Mouse (Mus musculus): ENCODE results near the gene Cntnap2.

The Cntnap2 gene

GRCm38 (mm10) chr6:45059091-45059490 lies at the start of gene Cntnap2:
Gene Cntnap2 (plus strand): TSS chr6:45059357.
- peak; percentile 88 for DNase-seq (ENCODE audit: low spot score)

- DNase-seq (ENCODE audit: low spot score): peak; percentile 87
Observed at GRCm38 (mm10) chr6:45026011-45026682, 33.0 kb upstream of the Cntnap2 start.

GRCm38 (mm10) chr6:45039454-45039853 lies 19.7 kb upstream of the Cntnap2 start:
- DNase-seq (ENCODE audit: low spot score): no peak

- DNase-seq (ENCODE audit: low spot score): peak; percentile 66
Observed at GRCm38 (mm10) chr6:45059556-45060471, 657 bp downstream of the Cntnap2 start.

DNA sequence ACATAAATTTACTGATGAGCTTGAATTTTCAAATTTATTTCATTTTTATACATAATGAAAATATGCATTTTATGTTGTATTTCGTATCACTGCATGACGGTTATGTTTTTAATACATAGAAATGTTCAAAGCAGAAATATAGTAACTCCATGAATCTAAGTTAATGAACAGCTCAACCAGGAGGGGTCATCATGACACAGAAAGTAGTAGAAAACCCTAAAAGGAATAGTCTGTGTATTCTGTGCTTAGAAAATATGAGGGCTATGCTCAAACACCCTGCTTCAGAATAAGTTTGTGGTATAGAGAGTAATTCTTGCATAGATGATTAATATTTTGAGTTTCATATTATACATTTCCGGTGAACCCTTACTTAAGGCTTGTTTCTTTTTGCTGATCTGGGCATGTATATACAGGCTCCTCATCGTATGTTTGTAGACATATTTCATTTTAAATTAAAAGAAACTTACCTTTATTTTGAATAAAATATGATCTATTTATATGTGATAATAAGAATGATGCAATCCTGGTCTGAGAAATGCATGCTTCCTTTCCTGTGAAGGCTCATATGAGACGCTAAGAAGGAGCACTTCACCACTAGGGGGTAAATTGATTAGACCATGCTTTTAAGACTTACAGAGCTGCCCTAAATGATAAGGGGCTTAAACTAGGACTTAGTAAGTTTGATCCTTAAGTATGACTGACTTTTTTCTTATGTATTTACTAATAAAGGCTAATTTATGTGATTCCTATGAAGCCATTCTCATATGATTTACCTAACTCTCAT lies 3.2 kb downstream of the Cntnap2 start:
- peak; percentile 53 for DNase-seq (ENCODE audit: low spot score)

DNA sequence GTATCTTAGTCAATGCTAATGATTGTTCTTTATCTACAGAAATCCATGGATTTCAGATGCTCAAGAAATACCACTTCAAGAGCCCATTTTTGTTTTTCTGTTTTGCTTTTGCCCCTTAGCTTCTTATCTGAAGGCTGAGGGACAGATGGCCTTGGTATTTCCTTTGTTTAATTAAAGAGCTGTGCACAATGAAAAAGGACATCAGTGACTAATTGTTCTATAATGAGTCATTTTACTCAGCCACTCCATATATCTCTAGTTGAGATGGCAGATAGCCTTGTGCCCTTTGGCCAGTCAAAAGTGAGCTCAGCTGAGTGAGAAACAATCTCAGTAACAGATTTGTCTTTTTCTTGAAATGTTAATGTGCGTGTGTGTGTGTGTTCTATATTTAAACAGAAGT lies 29.1 kb downstream of the Cntnap2 start:
- no peak for DNase-seq (ENCODE audit: low spot score)

GRCm38 (mm10) chr6:45113613-45114012 lies 54.5 kb downstream of the Cntnap2 start:
- DNase-seq (ENCODE audit: low spot score): peak; percentile 3

DNA sequence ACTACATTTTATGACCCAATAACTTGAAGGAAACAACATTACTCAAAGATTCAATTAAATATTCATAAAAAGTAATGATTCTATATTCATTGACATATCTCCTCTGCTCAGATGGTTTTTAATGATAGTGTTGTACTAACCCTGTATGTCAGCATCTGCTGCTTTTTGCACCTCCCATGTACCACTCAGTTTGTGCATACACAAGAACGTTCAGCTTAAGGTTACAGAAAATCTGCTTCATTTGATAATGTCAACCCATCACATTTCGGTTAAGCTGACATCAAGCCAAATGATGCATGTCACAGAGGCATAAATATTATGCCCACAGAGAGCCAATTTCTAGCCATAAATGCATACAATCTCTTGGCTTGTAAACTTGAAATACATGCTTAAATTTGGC lies 85.7 kb downstream of the Cntnap2 start:
- no peak for DNase-seq (ENCODE audit: low spot score)

- peak; percentile 57 for DNase-seq (ENCODE audit: low spot score)
Observed at GRCm38 (mm10) chr6:45205039-45205438, 145.9 kb downstream of the Cntnap2 start.

GRCm38 (mm10) chr6:45214330-45214729 lies 155.2 kb downstream of the Cntnap2 start:
- DNase-seq (ENCODE audit: low spot score): peak; percentile 35

DNA sequence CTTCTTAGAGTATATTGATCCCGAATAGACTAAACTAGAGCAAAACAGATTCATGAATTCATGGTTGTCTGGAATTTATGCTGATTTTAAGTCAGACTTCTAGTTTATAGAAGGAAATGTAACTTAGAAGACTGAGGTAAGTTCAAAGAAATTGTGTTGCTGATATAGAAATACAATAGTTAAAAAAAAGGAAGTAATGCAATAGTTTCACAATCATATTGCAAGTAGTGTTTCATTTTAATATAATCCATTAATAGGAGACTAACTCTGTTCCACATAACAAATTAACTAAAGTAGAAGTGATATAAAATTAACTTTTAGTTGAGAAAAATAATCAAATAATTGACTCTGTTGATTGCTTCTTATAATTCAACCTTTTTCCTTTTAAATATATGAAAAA lies 169.8 kb downstream of the Cntnap2 start:
- DNase-seq (ENCODE audit: low spot score): no peak

- peak; percentile 85 for DNase-seq (ENCODE audit: low spot score)
Observed at GRCm38 (mm10) chr6:45232571-45232970, 173.4 kb downstream of the Cntnap2 start.

DNA sequence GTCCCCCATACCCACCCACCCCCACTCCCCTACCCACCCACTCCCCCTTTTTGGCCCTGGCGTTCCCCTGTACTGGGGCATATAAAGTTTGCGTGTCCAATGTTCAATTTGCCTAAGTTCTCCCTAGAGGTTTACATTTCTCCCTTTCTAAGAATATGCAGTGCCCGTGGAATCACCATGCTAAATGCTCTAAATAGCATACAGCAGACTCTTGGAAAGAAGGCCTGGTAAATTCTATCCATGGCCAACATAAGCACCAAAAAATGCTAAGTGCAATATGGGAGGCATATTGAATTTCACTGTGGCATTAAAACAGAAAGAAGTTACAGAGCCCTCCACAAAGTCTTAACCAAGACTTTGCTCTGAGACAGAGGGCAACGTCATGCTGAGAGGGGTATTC lies 177.4 kb downstream of the Cntnap2 start:
- DNase-seq (ENCODE audit: low spot score): no peak

GRCm38 (mm10) chr6:45238117-45238516 lies 179.0 kb downstream of the Cntnap2 start:
- DNase-seq (ENCODE audit: low spot score): no peak

DNA sequence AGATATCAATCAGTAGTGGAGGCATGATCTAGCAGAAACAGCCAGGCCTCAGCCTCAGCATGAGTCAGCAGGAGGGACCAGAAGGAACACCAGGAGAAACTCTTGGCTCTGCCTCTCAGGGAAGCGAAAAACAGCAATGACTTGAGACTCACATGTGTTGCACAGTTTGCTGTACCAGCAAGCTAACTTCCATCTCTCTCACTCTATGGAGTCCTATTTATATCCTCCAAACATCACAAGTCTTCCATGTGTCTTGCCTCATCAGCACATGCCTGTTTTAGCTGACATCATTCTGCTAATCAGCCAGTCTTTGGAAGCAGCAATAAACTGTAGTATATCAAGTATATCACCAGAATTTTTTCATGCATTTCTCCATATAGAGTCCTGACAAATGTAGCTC lies 182.1 kb downstream of the Cntnap2 start:
- DNase-seq (ENCODE audit: low spot score): no peak

DNA sequence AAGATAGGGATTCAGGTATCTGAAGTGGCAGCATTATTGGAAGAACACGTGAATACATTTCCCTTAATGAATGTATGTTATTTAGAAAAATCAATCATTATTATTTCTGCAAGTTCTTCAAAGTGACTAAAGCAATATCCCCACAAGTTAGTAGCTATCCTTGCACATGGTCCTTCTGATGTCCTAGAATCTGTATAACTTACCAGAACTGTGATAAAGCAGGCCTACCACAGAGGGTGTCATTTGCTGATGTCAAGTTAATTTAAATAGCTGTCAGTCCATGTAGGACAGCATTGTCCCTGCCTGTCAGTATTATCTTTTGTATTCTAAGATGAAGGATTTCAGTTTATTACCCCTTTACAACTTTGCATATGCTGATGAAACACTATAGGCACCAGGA lies 185.5 kb downstream of the Cntnap2 start:
- no peak for DNase-seq (ENCODE audit: low spot score)

GRCm38 (mm10) chr6:45258047-45258446 lies 198.9 kb downstream of the Cntnap2 start:
- DNase-seq (ENCODE audit: low spot score): no peak

DNA sequence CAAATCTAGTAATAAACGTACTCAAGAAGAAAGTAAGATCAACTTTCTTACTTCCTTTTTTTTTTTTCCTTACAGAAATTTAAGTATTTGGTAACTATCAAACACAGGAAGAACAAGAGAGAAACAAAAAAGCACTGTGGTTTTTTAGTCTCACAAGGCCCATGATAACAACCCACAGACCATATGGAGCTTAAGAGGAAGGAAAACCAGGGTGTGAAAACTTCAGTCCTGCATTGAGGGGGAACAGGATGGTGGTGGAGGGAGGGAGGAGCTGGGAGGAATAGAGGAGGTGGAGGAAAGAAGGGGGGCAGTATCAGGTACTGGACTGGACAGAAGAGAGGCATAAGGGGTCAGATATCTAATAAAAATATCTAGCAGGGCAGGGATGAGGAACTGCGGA lies 212.4 kb downstream of the Cntnap2 start:
- no peak for DNase-seq (ENCODE audit: low spot score)

GRCm38 (mm10) chr6:45273259-45273775 lies 214.2 kb downstream of the Cntnap2 start:
- no peak for DNase-seq (ENCODE audit: low spot score)

DNA sequence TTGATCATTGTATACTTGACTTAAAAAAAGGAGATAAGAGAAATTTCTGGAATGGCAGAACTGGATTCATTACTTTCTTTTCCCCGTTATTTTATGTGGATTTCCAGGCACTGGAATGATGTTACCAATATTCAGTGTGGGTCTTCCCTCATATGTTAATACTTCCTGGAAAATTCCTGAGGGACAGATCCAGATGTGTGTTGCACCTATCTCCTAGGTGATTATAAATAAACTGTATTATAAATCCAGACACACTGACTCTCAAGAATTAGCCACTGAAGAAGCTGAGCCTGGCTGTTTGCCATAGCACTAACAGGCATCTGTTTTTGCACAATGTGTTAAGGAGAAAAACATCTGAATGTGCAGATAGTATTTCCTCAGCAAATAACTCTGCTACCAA lies 231.0 kb downstream of the Cntnap2 start:
- no peak for DNase-seq (ENCODE audit: low spot score)

DNA sequence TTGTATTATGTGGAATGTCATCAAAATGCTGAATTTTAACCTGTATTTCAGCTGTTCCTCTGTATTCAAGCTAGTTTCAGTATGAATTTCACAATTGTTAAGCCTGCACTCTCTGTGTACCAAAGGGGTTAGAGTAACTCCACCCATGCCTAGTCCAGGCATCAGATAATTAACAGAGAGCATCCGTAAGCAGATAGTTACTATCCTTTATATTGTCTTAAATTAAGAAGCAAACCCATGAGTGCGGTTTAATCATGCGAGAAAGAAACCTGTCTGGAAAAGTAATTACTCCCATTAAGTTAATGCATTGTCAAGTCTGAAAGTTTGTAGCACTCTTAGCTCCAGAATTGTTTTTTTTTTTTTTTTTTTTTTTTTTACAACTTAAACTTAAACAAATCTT lies 258.3 kb downstream of the Cntnap2 start:
- peak; percentile 63 for DNase-seq (ENCODE audit: low spot score)

- DNase-seq (ENCODE audit: low spot score): no peak
Observed at GRCm38 (mm10) chr6:45323505-45323904, 264.3 kb downstream of the Cntnap2 start.

All from retina, embryonic 14.5 days (tissue).